Mouse (Mus musculus) midbrain, embryonic 13.5 days (tissue): ENCODE data around the gene AI593442. TPM values are rescaled to one million over a fixed set of nuclear protein-coding genes. Genes with fewer than 3 reads are reported as not detected.

ENCODE experiments used
- ATAC-seq: fragments of 200-750 bp; cut with Nextera tagmentation; 2 replicates; pipeline ENCODE4 v1.8.0; 2017; ENCODE audit warnings: mild to moderate bottlenecking, moderate TSS enrichment, moderate library complexity
- H3K27ac ChIP-seq: fragments of 300-500 bp; sonication (generic); 2 replicates; pipeline ENCODE4 v1.5.1; 2015; ENCODE audit warnings: inconsistent platforms, mild to moderate bottlenecking, moderate library complexity
- H3K27me3 ChIP-seq: fragments of 300-500 bp; sonication (generic); 2 replicates; pipeline ENCODE4 v1.6.1; 2015; ENCODE audit warnings: mild to moderate bottlenecking, inconsistent platforms
- H3K36me3 ChIP-seq: fragments of 300-500 bp; sonication (generic); 2 replicates; pipeline ENCODE4 v1.6.1; 2015; ENCODE audit warnings: mild to moderate bottlenecking, inconsistent platforms
- H3K4me1 ChIP-seq: fragments of 300-500 bp; sonication (generic); replicated peaks from 2 replicates; pipeline ENCODE4 v1.6.1; 2015; ENCODE audit warnings: inconsistent platforms
- H3K4me2 ChIP-seq: fragments of 300-500 bp; sonication (generic); replicated peaks from 2 replicates; pipeline ENCODE4 v1.6.1; 2015; ENCODE audit warnings: moderate library complexity, mild to moderate bottlenecking, inconsistent platforms
- H3K4me3 ChIP-seq: fragments of 300-500 bp; sonication (generic); replicated peaks from 2 replicates; pipeline ENCODE4 v1.5.1; 2015; ENCODE audit warnings: mild to moderate bottlenecking, inconsistent platforms
- H3K9ac ChIP-seq: fragments of 300-500 bp; sonication (generic); replicated peaks from 2 replicates; pipeline ENCODE4 v1.6.1; 2015; ENCODE audit warnings: mild to moderate bottlenecking, inconsistent platforms
- H3K9me3 ChIP-seq: fragments of 300-500 bp; sonication (generic); 2 replicates; pipeline ENCODE4 v1.6.1; 2016; ENCODE audit warnings: mild to moderate bottlenecking, inconsistent platforms
- WGBS: fragments of 180-500 bp; shearing (Covaris S2); methylation state at CpG from one replicate; pipeline ENCODE4 v1.1.7; 2015; 5-methylcytosine and 5-hydroxymethylcytosine counted together
- polyA plus RNA-seq: library from polyadenylated mRNA; unstranded; fragments of >200 nt; fragmentation: Nextera tagmentation; extraction: Ambion mirVana; gene quantifications from 2 replicates; pipeline ENCODE4 v1.2.1, GENCODE M21; 2015

AI593442 gene
- polyA plus RNA-seq = 22.6 and 23.0 TPM in 2 replicates

DNA sequence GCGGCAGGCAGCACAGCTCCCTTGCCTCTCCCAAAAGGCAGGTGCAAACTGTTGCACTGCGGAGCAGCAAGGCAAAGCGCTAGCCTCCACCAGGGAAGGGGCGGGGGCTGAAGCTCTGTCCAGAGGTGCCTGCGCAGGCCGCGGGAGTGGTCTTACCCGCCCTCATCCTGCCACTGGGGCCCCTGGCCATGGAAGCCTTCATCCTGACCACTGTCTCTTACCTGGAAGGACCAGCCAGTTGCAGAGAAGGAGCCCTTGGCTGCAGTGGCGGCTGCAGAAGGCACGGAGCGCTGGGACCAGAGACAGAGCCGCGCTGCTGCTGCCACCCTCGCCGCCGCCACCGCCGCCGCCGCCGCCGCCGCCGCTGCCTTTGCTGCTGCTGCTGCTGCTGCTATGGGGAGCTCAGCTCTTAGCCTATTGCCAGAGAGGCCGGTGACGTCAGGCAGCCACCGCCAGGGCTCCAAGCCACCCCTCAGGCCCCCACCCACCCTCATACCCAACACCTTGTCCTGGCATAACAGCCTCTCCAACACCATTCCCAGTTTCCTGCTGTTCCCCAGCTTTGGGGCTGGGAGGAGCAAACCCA, at the start of gene AI593442:
TSS of gene AI593442 (minus strand) at position 419 of the 586 bp plus-strand sequence.
- Histone ChIP-seq H3K4me2 (peak within 1 kb of the TSS; percentile 83), H3K9ac (peak within 1 kb of the TSS; percentile 74), H3K36me3 (no peaks in the 10 kb centered on the region), H3K4me1 (peaks cover 25% of the 10 kb centered on the region), H3K9me3 (no peaks in the 10 kb centered on the region), H3K27ac (peak within 1 kb of the TSS; percentile 73), H3K4me3 (peak within 1 kb of the TSS; percentile 68), H3K27me3 (peaks cover 31% of the 10 kb centered on the region)
- under 1% methylated on average over 22 of the region's 27 CpGs for WGBS
- peak; percentile 94 for ATAC-seq

DNA sequence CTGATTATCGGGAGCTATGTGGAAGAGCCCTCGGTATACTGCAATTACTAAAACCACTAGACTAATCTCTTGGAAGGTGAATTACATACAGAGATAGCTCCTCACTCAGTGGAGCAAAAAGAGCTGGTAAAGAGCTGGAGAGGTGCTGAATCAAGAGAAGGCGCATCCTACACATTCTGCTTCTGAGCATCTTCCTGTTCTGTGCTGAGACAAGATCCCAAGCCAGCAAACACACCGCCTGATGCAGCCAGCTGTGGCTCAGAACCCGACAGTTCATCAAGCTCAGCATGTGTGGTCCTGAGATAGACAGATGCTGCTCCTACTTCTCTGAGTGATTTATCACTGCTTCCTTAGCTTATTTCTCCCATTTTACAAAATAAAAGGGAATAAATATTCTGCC, 49.2 kb upstream of the AI593442 start:
- no peaks in the 10 kb centered on the region for H3K9me3 ChIP-seq
- no peak overlapping the region for H3K9ac ChIP-seq
- no peaks in the 10 kb centered on the region for H3K4me1 ChIP-seq
- H3K27ac ChIP-seq = no peak overlapping the region
- no peaks in the 10 kb centered on the region for H3K36me3 ChIP-seq
- no peak for ATAC-seq
- H3K4me3 ChIP-seq = no peak overlapping the region
- 89% methylated on average over 5 of the region's 5 CpGs for WGBS
- no peaks in the 10 kb centered on the region for H3K27me3 ChIP-seq
- no peak overlapping the region for H3K4me2 ChIP-seq

DNA sequence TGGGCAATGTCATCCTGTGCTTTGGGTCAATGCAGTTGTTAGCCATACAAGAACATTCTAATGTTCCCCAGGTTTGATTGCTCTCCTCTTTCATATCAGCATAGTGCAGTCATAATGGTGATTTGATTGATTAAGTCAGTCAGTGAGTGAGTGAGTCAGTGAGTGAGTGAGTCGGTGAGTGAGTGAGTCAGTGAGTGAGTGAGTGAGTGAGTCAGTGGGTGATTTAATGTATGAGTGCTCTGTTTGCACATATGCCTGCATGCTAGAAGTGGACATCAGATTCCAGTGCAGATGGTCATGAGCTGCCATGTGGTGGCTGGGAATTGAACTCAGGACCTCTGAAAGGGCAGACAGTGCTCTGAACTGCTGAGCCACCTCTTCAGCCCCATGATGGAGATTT, 43.0 kb upstream of the AI593442 start:
- H3K4me3 ChIP-seq = no peak overlapping the region
- no peak overlapping the region for H3K9ac ChIP-seq
- H3K9me3 ChIP-seq = no peaks in the 10 kb centered on the region
- no peak overlapping the region for H3K4me2 ChIP-seq
- peaks cover 6% of the 10 kb centered on the region; the same call in 1 of the 2 replicates for H3K4me1 ChIP-seq
- no peaks in the 10 kb centered on the region for H3K36me3 ChIP-seq
- WGBS = 92% methylated on average over 1 of the region's 1 CpGs
- no peaks in the 10 kb centered on the region for H3K27me3 ChIP-seq
- H3K27ac ChIP-seq = no peak overlapping the region
- ATAC-seq = no peak

DNA sequence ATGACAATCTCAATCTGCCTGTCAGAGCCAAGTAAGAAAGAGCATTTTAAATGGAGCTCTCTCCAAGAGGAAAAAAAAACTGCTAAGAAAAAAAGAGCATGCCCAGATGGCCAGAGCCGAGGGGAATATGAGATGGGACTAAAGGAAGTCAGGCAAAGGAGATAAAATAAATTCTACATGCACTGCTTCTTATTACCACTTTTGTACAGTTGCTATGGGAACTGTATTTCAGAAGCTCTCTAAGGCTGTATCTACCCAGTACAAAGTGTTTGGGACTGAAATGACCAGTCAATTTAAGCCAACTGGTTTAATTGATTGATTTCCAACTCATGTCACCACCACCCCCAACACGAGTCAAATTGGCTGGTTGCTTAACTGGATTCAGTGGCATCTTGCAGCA, 40.0 kb upstream of the AI593442 start:
- Histone ChIP-seq H3K27ac (no peak overlapping the region), H3K9me3 (no peaks in the 10 kb centered on the region), H3K4me1 (peaks cover 6% of the 10 kb centered on the region; the same call in 1 of the 2 replicates), H3K9ac (no peak overlapping the region), H3K36me3 (no peaks in the 10 kb centered on the region), H3K4me3 (no peak overlapping the region), H3K27me3 (no peaks in the 10 kb centered on the region), H3K4me2 (no peak overlapping the region)
- 64% methylated on average over 2 of the region's 2 CpGs for WGBS
- no peak for ATAC-seq

DNA sequence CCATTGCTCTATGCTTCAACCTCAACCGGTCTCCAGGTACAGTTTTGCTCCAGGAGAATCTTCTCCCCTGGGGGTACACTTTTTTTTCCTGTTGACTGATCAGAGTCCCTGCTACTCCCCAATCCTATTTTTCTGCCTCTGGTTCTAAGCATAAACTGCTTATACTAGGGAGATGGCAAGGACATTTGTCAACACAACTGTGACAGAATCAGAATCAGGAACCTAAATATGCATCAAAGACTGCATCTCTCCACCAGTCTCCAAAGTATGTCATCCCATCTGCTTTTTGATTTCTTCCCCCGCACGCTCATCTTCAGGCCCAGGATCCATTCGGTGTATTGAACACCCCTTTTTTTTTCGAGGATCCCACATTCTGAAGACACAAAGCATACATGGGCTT, 456 bp upstream of the AI593442 start:
- Histone ChIP-seq H3K9me3 (no peaks in the 10 kb centered on the region), H3K36me3 (no peaks in the 10 kb centered on the region), H3K27me3 (peaks cover 31% of the 10 kb centered on the region), H3K27ac (peak overlapping the region; percentile 73; the same call in 1 of the 2 replicates), H3K4me2 (peak overlapping the region; percentile 83), H3K4me1 (peaks cover 25% of the 10 kb centered on the region), H3K9ac (peak overlapping the region; percentile 74), H3K4me3 (peak overlapping the region; percentile 68)
- no peak for ATAC-seq
- 47% methylated on average over 5 of the region's 5 CpGs for WGBS

DNA sequence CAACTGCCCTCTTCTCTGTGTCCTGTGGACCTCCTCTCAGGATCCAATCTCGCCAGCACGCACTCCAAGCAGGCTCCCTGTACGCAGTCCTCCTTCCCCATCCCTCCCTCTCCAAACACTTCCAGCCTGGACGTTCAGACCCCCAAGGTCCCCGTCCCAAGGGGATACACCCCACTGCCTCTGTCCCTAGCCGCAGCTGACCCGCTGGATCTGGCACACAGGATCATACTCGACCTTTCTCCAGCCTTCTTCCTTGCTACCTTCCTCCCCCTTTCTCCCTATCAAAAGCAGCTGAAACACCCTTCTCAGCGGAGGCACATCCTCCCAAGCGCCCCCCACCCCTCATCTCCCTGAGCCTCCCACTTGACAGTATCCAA, 753 bp downstream of the AI593442 start:
- WGBS = 0% methylated on average over 10 of the region's 10 CpGs
- ATAC-seq = peak; percentile 57
- Histone ChIP-seq H3K9ac (peak overlapping the region; percentile 74), H3K4me3 (peak overlapping the region; percentile 68), H3K4me1 (peaks cover 25% of the 10 kb centered on the region), H3K36me3 (no peaks in the 10 kb centered on the region), H3K4me2 (peak overlapping the region; percentile 83), H3K27me3 (peaks cover 31% of the 10 kb centered on the region), H3K27ac (peak overlapping the region; percentile 73), H3K9me3 (no peaks in the 10 kb centered on the region)

DNA sequence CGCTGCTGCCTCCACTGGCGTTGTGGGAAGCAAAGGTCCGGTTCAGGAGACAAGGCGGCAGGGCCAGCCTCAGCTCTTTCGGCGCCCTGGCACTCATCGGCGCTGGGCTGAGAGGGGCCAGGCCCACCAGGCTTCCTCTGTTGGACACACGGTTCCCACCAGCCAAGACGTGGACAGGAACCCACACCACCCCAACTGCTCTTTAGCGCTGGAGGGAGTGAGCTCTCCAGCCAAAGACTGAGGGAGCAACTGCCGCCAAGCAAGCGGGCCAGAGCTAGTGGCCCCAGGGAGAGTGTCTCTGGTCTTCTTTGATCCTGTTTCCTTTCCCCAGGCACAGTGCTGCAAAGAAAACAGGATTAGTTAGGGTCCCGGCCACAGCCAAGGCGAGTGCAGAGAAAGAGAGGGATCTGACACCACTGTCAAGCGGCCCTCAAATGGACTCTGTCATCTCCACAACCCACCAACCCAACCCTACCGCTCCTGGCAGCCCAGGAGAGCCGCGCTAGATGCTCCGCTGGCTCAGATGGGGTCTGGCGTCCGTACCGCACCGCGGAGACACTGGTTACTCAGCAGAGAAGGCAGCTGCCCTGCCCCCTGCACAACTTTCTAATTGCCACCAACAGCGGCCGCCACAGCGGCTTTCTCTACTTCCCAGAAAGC, 1.3 kb downstream of the AI593442 start:
- H3K27me3 ChIP-seq = peaks cover 31% of the 10 kb centered on the region
- under 1% methylated on average over 28 of the region's 28 CpGs for WGBS
- H3K4me2 ChIP-seq = peak overlapping the region; percentile 83
- H3K9me3 ChIP-seq = no peaks in the 10 kb centered on the region
- peak; percentile 50 for ATAC-seq
- H3K4me3 ChIP-seq = peak overlapping the region; percentile 68
- H3K9ac ChIP-seq = peak overlapping the region; percentile 74
- H3K27ac ChIP-seq = peak overlapping the region; percentile 73
- peaks cover 25% of the 10 kb centered on the region for H3K4me1 ChIP-seq
- H3K36me3 ChIP-seq = no peaks in the 10 kb centered on the region

DNA sequence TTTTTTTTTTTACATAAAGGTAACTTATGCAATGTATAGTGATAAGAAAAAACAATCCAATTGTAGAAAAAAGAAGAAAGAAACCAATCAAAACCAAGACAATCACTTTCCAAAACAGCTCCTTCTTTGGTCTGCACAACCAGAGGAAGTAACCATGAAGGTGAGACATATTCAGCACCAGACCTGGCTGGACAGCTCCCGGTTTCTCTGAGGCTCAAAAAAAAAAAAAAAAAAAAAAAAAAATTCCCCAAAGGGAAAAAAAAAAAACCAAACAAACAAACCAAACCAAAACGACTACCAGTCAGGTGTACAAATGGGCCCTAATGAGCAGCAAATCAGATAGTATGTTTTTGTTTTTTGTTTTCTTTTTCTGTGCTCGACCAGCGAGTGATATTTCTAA, 3.0 kb downstream of the AI593442 start:
- Histone ChIP-seq H3K36me3 (no peaks in the 10 kb centered on the region), H3K9ac (no peak overlapping the region), H3K4me2 (peak overlapping the region; percentile 83), H3K4me3 (peak overlapping the region; percentile 68), H3K27ac (no peak overlapping the region), H3K4me1 (peaks cover 25% of the 10 kb centered on the region), H3K9me3 (no peaks in the 10 kb centered on the region), H3K27me3 (peaks cover 29% of the 10 kb centered on the region)
- WGBS = 21% methylated on average over 4 of the region's 4 CpGs
- ATAC-seq = no peak

DNA sequence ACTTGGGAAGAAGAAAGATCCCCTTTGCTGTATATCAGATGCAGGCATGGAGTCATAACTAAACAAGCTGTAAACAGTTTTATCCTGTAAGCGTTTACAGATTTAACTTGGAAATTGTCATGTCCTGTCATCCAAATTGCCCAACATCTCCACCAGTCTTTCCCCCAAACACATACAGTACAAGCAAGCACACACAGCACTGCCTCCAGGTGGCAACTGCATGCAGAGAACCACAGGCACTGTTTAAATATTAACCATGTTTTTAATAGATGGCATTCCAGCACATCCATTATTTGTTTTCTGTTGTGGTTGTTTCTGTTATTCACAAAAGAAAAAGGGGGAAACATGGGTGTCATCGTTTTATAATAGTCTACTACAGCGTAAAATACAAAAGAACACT, 3.6 kb downstream of the AI593442 start:
- H3K9me3 ChIP-seq = no peaks in the 10 kb centered on the region
- WGBS = 67% methylated on average over 3 of the region's 3 CpGs
- H3K36me3 ChIP-seq = no peaks in the 10 kb centered on the region
- no peak overlapping the region for H3K9ac ChIP-seq
- no peak overlapping the region for H3K27ac ChIP-seq
- ATAC-seq = no peak
- peaks cover 27% of the 10 kb centered on the region for H3K27me3 ChIP-seq
- H3K4me2 ChIP-seq = no peak overlapping the region
- H3K4me3 ChIP-seq = no peak overlapping the region
- H3K4me1 ChIP-seq = peaks cover 25% of the 10 kb centered on the region

DNA sequence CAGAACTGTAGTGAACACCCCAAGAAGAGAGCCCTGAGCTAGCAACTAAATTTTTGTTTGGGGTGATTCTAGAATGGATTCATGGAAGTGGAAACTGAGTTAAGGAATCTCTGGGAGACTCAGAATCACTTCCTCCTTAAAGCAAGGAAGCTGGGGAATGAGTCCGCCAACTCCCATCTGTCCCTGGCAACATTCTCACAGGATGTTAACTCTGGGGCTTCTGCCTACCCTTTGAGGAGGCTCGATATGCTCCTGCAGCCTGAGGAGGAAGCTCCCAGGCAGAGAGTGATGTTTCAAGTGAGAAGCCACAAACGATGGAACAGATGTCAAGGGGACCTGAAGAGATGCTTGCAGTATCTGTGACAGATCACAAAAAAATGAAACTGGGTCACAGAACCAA, 18.2 kb downstream of the AI593442 start:
- 86% methylated on average over 3 of the region's 3 CpGs for WGBS
- H3K27me3 ChIP-seq = no peaks in the 10 kb centered on the region
- no peaks in the 10 kb centered on the region for H3K9me3 ChIP-seq
- H3K4me3 ChIP-seq = no peak overlapping the region
- H3K9ac ChIP-seq = no peak overlapping the region
- no peak overlapping the region for H3K27ac ChIP-seq
- no peak overlapping the region for H3K4me2 ChIP-seq
- no peaks in the 10 kb centered on the region for H3K4me1 ChIP-seq
- no peak for ATAC-seq
- no peaks in the 10 kb centered on the region for H3K36me3 ChIP-seq

DNA sequence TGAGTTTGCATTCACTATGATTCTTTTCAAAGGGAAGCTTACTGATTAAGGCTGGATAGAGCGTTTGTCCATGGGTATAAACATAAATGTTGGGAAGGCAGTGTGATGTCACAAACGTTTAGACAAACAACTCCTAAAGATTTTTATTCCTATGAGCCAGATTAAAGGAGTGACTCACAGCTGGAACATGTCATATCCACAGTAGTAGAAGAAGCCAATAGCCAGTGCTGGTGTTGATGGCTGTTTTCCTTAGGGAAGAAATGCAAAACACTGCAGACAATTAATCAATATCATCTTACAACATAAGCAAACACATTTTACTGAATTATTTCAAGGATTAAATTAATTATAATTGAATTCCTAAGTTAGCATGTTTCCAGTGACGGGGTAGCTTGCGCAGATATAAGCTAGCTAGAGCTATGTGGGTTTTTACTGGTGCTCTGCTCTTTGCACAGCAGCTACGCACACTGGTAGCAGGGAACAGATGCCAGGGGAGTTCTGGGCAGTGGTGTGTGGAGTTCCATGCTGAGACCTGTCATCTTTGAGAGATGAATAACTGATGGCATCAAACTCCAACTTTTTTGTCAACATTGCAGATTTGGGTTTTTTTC, 29.1 kb downstream of the AI593442 start:
- no peak for ATAC-seq
- 75% methylated on average over 5 of the region's 5 CpGs for WGBS
- H3K9me3 ChIP-seq = no peaks in the 10 kb centered on the region

DNA sequence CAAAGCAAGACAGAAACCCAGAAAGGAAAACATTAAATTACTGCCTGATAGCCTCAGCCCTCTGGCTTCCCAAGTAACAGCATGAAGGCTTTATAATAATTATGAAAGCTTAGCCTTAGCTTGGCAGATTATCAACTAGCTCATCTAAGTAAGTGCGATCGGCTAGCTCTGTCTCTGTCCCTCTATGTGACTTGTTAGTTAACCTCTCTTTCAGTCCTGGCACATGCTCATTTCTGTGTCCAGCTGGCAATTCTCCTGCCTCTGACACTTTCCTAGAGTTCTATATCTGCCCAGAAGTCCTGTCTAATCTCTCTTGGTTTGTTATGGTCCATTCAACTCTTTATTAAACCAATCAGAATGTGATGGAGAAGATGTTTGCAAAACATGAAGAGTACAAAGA, 34.3 kb downstream of the AI593442 start:
- no peaks in the 10 kb centered on the region for H3K9me3 ChIP-seq
- no peak overlapping the region for H3K4me2 ChIP-seq
- H3K27ac ChIP-seq = no peak overlapping the region
- H3K4me3 ChIP-seq = no peak overlapping the region
- no peak for ATAC-seq
- H3K36me3 ChIP-seq = no peaks in the 10 kb centered on the region
- H3K9ac ChIP-seq = no peak overlapping the region
- H3K27me3 ChIP-seq = no peaks in the 10 kb centered on the region
- H3K4me1 ChIP-seq = no peaks in the 10 kb centered on the region
- 90% methylated on average over 2 of the region's 2 CpGs for WGBS

More for the DNA sequence above, 29.1 kb downstream of the AI593442 start:
- Histone ChIP-seq H3K4me3 (no peak overlapping the region), H3K27me3 (no peaks in the 10 kb centered on the region), H3K9ac (no peak overlapping the region), H3K4me2 (no peak overlapping the region), H3K4me1 (no peaks in the 10 kb centered on the region), H3K27ac (no peak overlapping the region), H3K36me3 (no peaks in the 10 kb centered on the region)
